Mouse (Mus musculus) stomach, postnatal 0 days (tissue): Measurements from ENCODE around the gene Cdca7.

Experiments
- CTCF ChIP-seq: IDR thresholded peaks from 2 replicates; pipeline ENCODE4 v1.5.1; 2016; ENCODE audit warnings: antibody characterized with exemption, low read depth, mild to moderate bottlenecking, moderate library complexity
- EP300 ChIP-seq: optimal IDR thresholded peaks from 2 replicates; pipeline ENCODE3; 2016; ENCODE audit warnings: antibody characterized with exemption

- TF ChIP-seq CTCF: no peak
- TF ChIP-seq EP300: no peak
Measured at GRCm38 (mm10) chr2:72464376-72465014, 11.5 kb upstream of the Cdca7 start.
